Mouse (Mus musculus) thymus, adult 2 months (tissue): ENCODE data around the gene Ttc21a. TPM values are rescaled to one million over a fixed set of nuclear protein-coding genes. Genes with fewer than 3 reads are reported as not detected.
"Not testable (repeated sequence)": the region's sequence is repeated elsewhere in the genome, so short reads cannot be mapped to it uniquely, and the experiment has no call there.

Experiments used
- DNase-seq: peaks from one replicate; pipeline ENCODE4 v3.0.0; 2021
- H3K27ac ChIP-seq: fragments of 200-500 bp; 2 replicates; pipeline ENCODE4 v1.5.1; 2012; ENCODE audit warnings: low read length, control low read depth; ENCODE audit not compliant: control insufficient read depth, insufficient read depth
- H3K27me3 ChIP-seq: fragments of 200-500 bp; 2 replicates; pipeline ENCODE4 v1.6.1; 2012; ENCODE audit warnings: mild to moderate bottlenecking, low read length, moderate library complexity, mixed read lengths; ENCODE audit not compliant: control insufficient read depth, insufficient read depth
- H3K36me3 ChIP-seq: fragments of 200-500 bp; 2 replicates; pipeline ENCODE4 v1.6.1; 2012; ENCODE audit warnings: mild to moderate bottlenecking, low read length, moderate library complexity; ENCODE audit not compliant: control insufficient read depth, insufficient read depth
- H3K4me1 ChIP-seq: fragments of 200-500 bp; replicated peaks from 2 replicates; pipeline ENCODE4 v1.6.1; 2012; ENCODE audit warnings: low read length; ENCODE audit not compliant: control insufficient read depth, insufficient read depth
- H3K4me3 ChIP-seq: fragments of 200-500 bp; 2 replicates; pipeline ENCODE4 v1.5.1; 2012; ENCODE audit warnings: mild to moderate bottlenecking, low read length, control low read depth, moderate library complexity; ENCODE audit not compliant: control insufficient read depth, insufficient read depth
- CTCF ChIP-seq: fragments of 200-500 bp; IDR thresholded peaks from 2 replicates; pipeline ENCODE4 v1.5.1; 2012; ENCODE audit warnings: mild to moderate bottlenecking, control low read depth, low read length, moderate library complexity, borderline replicate concordance; ENCODE audit not compliant: control insufficient read depth, poor library complexity, insufficient read depth; ENCODE audit errors: extremely low read depth
- POLR2A ChIP-seq: fragments of 200-500 bp; IDR thresholded peaks from 2 replicates; pipeline ENCODE4 v1.6.1; 2012; ENCODE audit warnings: mild to moderate bottlenecking, low read length, control low read depth, moderate library complexity; ENCODE audit not compliant: control insufficient read depth, poor library complexity, insufficient read depth; ENCODE audit errors: extremely low read depth
- WGBS: fragments of 180-500 bp; shearing (Covaris S2); methylation state at CpG from one replicate; pipeline ENCODE4 v1.1.7; 2018; 5-methylcytosine and 5-hydroxymethylcytosine counted together
- polyA plus RNA-seq: library from polyadenylated mRNA; depleted of rRNA; stranded (reverse); fragments of >200 nt; gene quantifications from 2 replicates; pipeline ENCODE4 v1.2.3, GENCODE M21; 2012; rRNA removed

The Ttc21a gene
- polyA plus RNA-seq, 1 experiment, result 0.18 TPM

DNA sequence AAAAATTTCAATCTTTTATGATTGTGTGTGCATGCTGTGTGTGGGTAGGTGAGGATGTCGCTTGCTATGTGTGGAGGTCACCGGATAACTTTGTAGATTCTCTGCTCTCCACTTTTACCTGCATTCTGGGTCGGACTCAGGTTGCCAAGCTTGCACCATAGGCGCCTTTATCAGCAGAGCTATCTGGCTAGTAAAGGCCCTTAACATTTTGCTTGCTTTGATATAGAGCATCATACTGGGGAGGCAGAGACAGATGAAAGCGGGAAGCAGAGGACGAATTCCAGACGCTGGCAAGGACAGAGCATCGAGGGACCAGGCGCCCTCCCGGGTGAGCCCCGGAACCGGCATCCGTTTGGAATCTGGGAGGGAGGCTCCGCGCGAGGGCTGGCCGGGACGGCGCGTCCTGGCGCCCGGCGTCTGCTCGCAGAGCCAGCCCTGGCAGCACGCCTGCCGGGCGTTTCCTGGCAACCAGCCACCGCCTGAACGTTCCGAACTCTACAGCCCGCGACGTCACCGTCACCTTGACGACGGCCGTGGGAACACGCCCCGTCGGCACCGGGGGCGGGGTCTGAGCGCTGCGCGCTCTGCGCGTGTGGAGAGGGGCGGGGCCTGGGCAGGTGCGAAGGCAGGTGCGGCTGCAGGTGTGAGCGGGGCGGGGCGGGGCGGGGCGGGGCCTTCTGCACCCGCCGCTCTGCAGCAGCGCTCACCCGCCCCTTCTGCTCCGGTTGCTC is 73.5 kb downstream of the Ttc21a start:
- Histone ChIP-seq H3K36me3 (no peaks in the 10 kb centered on the region), H3K27ac (no peak overlapping the region), H3K27me3 (no peaks in the 10 kb centered on the region), H3K4me3 (peak overlapping the region; percentile 10; the same call in 1 of the 2 replicates), H3K4me1 (peaks cover 5% of the 10 kb centered on the region)
- peak; percentile 97 for DNase-seq
- no peak; the same call in 1 of the 2 replicates for TF ChIP-seq POLR2A
- 0 out of 2 replicates have a peak, but pooled peaks have one; percentile 54 for TF ChIP-seq CTCF
- 6% methylated on average over 60 of the region's 60 CpGs for WGBS

DNA sequence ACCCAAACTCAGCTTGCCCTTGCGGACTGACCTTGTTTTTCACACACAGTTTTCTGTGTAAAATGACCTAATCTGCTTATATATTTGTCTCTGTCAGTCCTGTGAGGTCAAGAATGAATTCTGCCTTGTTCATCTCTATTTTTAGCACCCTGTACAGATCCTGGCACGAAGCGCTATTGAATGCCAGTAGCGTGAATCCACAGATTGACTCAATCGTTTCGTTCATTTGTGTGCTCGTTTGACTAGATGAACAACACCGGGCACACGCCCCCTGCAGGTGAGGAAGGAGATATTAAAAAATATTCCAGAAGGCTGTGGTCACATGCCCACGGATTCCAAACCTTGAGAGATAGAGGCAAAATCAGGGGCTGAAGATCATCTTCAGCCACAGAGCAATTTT is 74.1 kb downstream of the Ttc21a start:
- WGBS, result under 1% methylated on average over 10 of the region's 10 CpGs
- H3K27ac ChIP-seq, result no peak overlapping the region
- no peaks in the 10 kb centered on the region for H3K27me3 ChIP-seq
- H3K36me3 ChIP-seq, result no peaks in the 10 kb centered on the region
- TF ChIP-seq CTCF (no peak), POLR2A (no peak)
- H3K4me3 ChIP-seq, result no peak overlapping the region
- peak; percentile 62 for DNase-seq
- H3K4me1 ChIP-seq, result peaks cover 5% of the 10 kb centered on the region

DNA sequence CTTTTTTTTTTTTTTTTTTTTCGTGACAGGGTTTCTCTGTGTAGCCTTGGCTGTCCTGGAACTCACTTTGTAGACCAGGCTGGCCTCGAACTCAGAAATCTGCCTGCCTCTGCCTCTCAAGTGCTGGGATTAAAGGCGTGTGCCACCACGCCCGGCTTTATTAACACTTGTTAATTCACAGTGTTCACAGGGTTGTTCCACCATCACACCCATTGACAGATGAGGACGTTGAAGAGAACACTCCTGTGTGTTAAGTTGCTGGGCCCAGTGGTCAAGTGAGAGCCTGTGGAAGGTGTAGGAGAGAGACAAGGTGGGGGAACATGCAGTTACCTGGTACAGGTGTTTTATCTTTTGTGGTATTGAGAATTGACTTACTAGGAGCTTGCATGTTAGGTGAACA is 74.8 kb downstream of the Ttc21a start:
- not testable (repeated sequence) for H3K36me3 ChIP-seq, H3K4me3 ChIP-seq, H3K27me3 ChIP-seq, H3K27ac ChIP-seq, DNase-seq, H3K4me1 ChIP-seq
- WGBS, result 89% methylated on average over 6 of the region's 6 CpGs

DNA sequence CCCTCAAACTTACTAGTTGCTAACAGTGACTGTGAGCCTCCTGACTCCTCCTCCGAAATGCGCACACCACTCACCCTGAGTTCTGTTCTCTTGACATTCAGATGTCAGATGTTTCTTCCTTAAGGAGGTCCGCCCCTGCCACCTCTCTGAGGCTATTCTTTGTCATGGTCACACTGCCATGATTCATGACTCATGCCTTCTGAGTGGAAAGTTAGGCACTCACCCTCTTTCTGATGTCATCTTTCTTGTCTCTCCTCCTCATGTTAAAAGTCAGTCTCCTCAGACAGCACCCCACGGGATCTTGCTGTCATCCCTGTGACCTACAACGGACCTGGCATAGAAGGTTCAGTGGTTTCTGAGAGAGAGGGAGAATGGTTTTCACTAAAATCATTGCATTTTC is 75.4 kb downstream of the Ttc21a start:
- TF ChIP-seq CTCF, result no peak
- TF ChIP-seq POLR2A, result no peak
- no peaks in the 10 kb centered on the region for H3K27me3 ChIP-seq
- DNase-seq, result no peak
- 92% methylated on average over 5 of the region's 5 CpGs for whole genome bisulfite sequencing
- peaks cover 10% of the 10 kb centered on the region for H3K4me1 ChIP-seq
- H3K36me3 ChIP-seq, result no peaks in the 10 kb centered on the region
- H3K4me3 ChIP-seq, result no peak overlapping the region
- no peak overlapping the region for H3K27ac ChIP-seq

GRCm38 (mm10) chr9:120013251-120013820 is 75.9 kb downstream of the Ttc21a start:
- Histone ChIP-seq H3K4me3 (no peak overlapping the region), H3K36me3 (no peaks in the 10 kb centered on the region), H3K27me3 (no peaks in the 10 kb centered on the region), H3K4me1 (peaks cover 15% of the 10 kb centered on the region), H3K27ac (no peak overlapping the region)
- no peak for TF ChIP-seq CTCF
- TF ChIP-seq POLR2A, result no peak
- DNase-seq, result no peak
- WGBS, result 89% methylated on average over 11 of the region's 11 CpGs

- peaks cover 15% of the 10 kb centered on the region for H3K4me1 ChIP-seq
- DNase-seq, result no peak
- H3K27me3 ChIP-seq, result no peaks in the 10 kb centered on the region
- H3K4me3 ChIP-seq, result no peak overlapping the region
- WGBS, result 97% methylated on average over 6 of the region's 6 CpGs
- H3K27ac ChIP-seq, result no peak overlapping the region
- TF ChIP-seq CTCF (no peak), POLR2A (no peak)
- no peaks in the 10 kb centered on the region for H3K36me3 ChIP-seq
Measured at GRCm38 (mm10) chr9:120014828-120015227, 77.4 kb downstream of the Ttc21a start.

DNA sequence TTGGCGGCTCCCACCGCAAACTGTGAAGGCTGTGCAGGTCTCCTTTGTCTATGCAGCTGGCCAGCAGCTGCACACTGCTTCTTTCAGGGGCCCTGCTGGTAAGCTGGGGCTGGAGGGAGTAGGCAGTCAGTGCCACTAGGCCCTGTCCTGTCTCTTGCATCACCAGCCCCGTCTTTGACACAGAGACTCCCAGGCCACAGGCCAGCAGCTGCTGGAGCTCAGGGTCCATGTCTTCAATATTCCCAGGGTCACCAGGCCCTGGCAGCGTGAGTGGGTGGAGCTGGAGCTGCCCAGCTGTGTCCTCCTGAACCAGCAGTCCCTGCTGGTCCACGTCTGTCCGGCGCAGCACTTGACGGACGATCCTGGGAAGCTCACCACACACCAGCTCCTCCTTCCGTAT is 79.5 kb downstream of the Ttc21a start:
- no peaks in the 10 kb centered on the region for H3K27me3 ChIP-seq
- DNase-seq, result no peak
- no peak for TF ChIP-seq CTCF
- no peak for TF ChIP-seq POLR2A
- no peaks in the 10 kb centered on the region for H3K36me3 ChIP-seq
- 96% methylated on average over 10 of the region's 10 CpGs for WGBS
- no peak overlapping the region for H3K4me3 ChIP-seq
- H3K4me1 ChIP-seq, result peaks cover 10% of the 10 kb centered on the region
- no peak overlapping the region for H3K27ac ChIP-seq

Other genes with a start within 250 kb of the Ttc21a start
- gene Scn10a, start 218.3 kb upstream of the Ttc21a start, polyA plus RNA-seq, result 0.09 and 0.20 TPM in 2 replicates
- gene Scn11a, start 112.2 kb upstream of the Ttc21a start, polyA plus RNA-seq, result 0.04 TPM in 1 of 2 replicates, not detected in the other
- gene Wdr48, start 42.7 kb upstream of the Ttc21a start, polyA plus RNA-seq, result 78.9 and 90.5 TPM in 2 replicates
- 10.8 and 11.0 TPM in 2 replicates for gene Gorasp1, start within 50 bp of the Ttc21a start, polyA plus RNA-seq
- gene Csrnp1, start 47.1 kb downstream of the Ttc21a start, polyA plus RNA-seq, result 283 and 325 TPM in 2 replicates
- gene Xirp1, start 86.0 kb downstream of the Ttc21a start, polyA plus RNA-seq, result 0.24 and 2.3 TPM in 2 replicates
- 5.1 and 7.5 TPM in 2 replicates for gene Cx3cr1, start 132.3 kb downstream of the Ttc21a start, polyA plus RNA-seq
- 19.2 and 21.0 TPM in 2 replicates for gene Ccr8, start 154.5 kb downstream of the Ttc21a start, polyA plus RNA-seq
- 67.8 and 79.9 TPM in 2 replicates for gene Slc25a38, start 172.8 kb downstream of the Ttc21a start, polyA plus RNA-seq
- 5,416 and 5,545 TPM in 2 replicates for gene Rpsa, start 190.1 kb downstream of the Ttc21a start, polyA plus RNA-seq
- 0.48 TPM in 1 of 2 replicates, not detected in the other for gene Mobp, start 212.1 kb downstream of the Ttc21a start, polyA plus RNA-seq